Mouse (Mus musculus) myocyte (in vitro differentiated cells): ENCODE data around the gene Msx2. TPM values are rescaled to one million over a fixed set of nuclear protein-coding genes. Genes with fewer than 3 reads are reported as not detected.

Source experiments
- H3K27me3 ChIP-seq: one replicate; pipeline ENCODE4 v1.6.1; 2011; ENCODE audit not compliant: control insufficient read depth, insufficient read depth, insufficient read length
- H3K36me3 ChIP-seq: one replicate; pipeline ENCODE4 v1.6.1; 2011; ENCODE audit not compliant: control insufficient read depth, insufficient read depth
- H3K4me2 ChIP-seq: one replicate; pipeline ENCODE4 v1.6.1; 2011; ENCODE audit warnings: low read depth, control low read depth
- H3K4me3 ChIP-seq: one replicate; pipeline ENCODE4 v1.5.1; 2011; ENCODE audit warnings: mild to moderate bottlenecking, control low read depth, moderate library complexity
- H3K79me2 ChIP-seq: one replicate; pipeline ENCODE4 v1.6.1; 2011; ENCODE audit not compliant: control insufficient read depth, insufficient read depth
- H3ac ChIP-seq: one replicate; pipeline ENCODE4 v1.6.1; 2011; ENCODE audit not compliant: control insufficient read depth, insufficient read length
- CEBPB ChIP-seq: IDR thresholded peaks from 2 replicates; pipeline ENCODE4 v1.6.1; 2011; ENCODE audit warnings: mild to moderate bottlenecking, moderate library complexity; ENCODE audit not compliant: poor library complexity, insufficient read depth, severe bottlenecking
- E2F4 ChIP-seq: IDR thresholded peaks from one replicate; pipeline ENCODE4 v1.6.1; 2011; ENCODE audit warnings: mild to moderate bottlenecking, control low read depth, moderate library complexity; ENCODE audit not compliant: insufficient read depth
- MAX ChIP-seq: IDR thresholded peaks from one replicate; pipeline ENCODE4 v1.6.1; 2011; ENCODE audit warnings: low read depth, mild to moderate bottlenecking, control low read depth
- MYOD1 ChIP-seq, 3 experiments: IDR thresholded peaks; one replicate each; pipeline ENCODE4 v1.6.1; 2011; ENCODE audit warnings: control low read depth in 2 of 3, low read depth in 2 of 3, mild to moderate bottlenecking in 2 of 3, moderate library complexity in 1 of 3; ENCODE audit not compliant: insufficient read length in 2 of 3, control insufficient read depth in 1 of 3
- MYOG ChIP-seq, 3 experiments: IDR thresholded peaks; one replicate each; pipeline ENCODE4 v1.6.1; 2011; ENCODE audit warnings: control low read depth in 2 of 3, low read depth in 2 of 3, mild to moderate bottlenecking in 2 of 3; ENCODE audit not compliant: insufficient read length in 2 of 3, control insufficient read depth in 1 of 3, insufficient read depth in 1 of 3
- POLR2A ChIP-seq: IDR thresholded peaks from one replicate; pipeline ENCODE4 v1.6.1; 2011; ENCODE audit warnings: low read depth, mild to moderate bottlenecking, control low read depth, moderate library complexity; ENCODE audit not compliant: insufficient read length
- POLR2AphosphoS2 ChIP-seq: IDR thresholded peaks from one replicate; pipeline ENCODE4 v1.6.1; 2011; ENCODE audit warnings: low read depth, control low read depth; ENCODE audit not compliant: insufficient read length
- REST ChIP-seq: IDR thresholded peaks from one replicate; pipeline ENCODE4 v1.6.1; 2011; ENCODE audit warnings: mild to moderate bottlenecking, control low read depth, moderate library complexity; ENCODE audit not compliant: insufficient read depth, insufficient read length
- SRF ChIP-seq: IDR thresholded peaks from one replicate; pipeline ENCODE4 v1.6.1; 2011; ENCODE audit warnings: low read depth; ENCODE audit not compliant: control insufficient read depth, insufficient read length
- TCF12 ChIP-seq: IDR thresholded peaks from one replicate; pipeline ENCODE4 v1.6.1; 2011; ENCODE audit warnings: mild to moderate bottlenecking, control low read depth; ENCODE audit not compliant: poor library complexity, insufficient read depth, severe bottlenecking
- TCF3 ChIP-seq: IDR thresholded peaks from one replicate; pipeline ENCODE4 v1.6.1; 2011; ENCODE audit warnings: low read depth, control low read depth; ENCODE audit not compliant: insufficient read length
- USF1 ChIP-seq: IDR thresholded peaks from one replicate; pipeline ENCODE4 v1.6.1; 2011; ENCODE audit warnings: low read depth, mild to moderate bottlenecking, control low read depth, moderate library complexity
- polyA plus RNA-seq: library from polyadenylated mRNA; unstranded; fragments of >200 nt; fragmentation: generic; extraction: Trizol; gene quantifications from one replicate; pipeline ENCODE4 v1.2.1, GENCODE M21; 2012; ENCODE audit warnings: missing spikeins

Msx2 gene
- polyA plus RNA-seq, 1 experiment = 0.04 TPM

DNA sequence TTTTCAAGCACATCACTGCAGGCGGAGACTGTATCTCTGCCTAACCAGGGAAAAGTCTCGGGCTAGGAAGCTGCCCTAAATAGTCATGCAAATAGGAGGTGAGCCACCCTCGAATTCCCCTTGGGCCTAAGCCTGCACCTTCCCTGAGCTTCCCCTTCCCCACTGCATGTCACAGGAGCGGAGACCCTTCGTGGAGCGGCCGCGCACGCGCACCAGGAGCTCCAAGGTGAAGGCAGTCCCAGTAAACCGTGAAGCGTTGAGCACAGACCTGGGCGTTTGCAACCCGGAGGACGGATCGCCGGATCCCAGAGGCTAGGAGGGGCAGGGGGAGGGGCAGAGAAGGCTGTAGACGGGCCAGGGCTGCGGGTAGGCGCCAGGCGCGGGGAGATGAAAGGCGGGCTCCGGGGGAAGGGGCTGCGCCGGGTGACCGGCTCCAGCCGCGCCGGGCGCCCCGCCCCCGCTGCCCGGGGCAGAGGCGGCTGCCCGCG, 2.9 kb upstream of the Msx2 start:
- Histone ChIP-seq H3K4me2 (no peak overlapping the region), H3K4me3 (no peak overlapping the region), H3K79me2 (no peaks in the 10 kb centered on the region), H3K36me3 (no peaks in the 10 kb centered on the region), H3ac (no peak overlapping the region), H3K27me3 (peaks cover 22% of the 10 kb centered on the region)
- TF ChIP-seq REST = no peak
- TF ChIP-seq MYOG (IDR thresholded peaks at IDR 0.05; ENCODE audit: control insufficient read depth in 1 of 3, insufficient read depth in 1 of 3, insufficient read length in 2 of 3, low read depth in 2 of 3) = no peak
- TF ChIP-seq MAX = no peak
- no peak for TF ChIP-seq POLR2A
- TF ChIP-seq MYOD1 (IDR thresholded peaks at IDR 0.05; ENCODE audit: control insufficient read depth in 1 of 3, insufficient read length in 2 of 3, low read depth in 2 of 3) = no peak
- TF ChIP-seq SRF = no peak
- no peak for TF ChIP-seq CEBPB
- TF ChIP-seq USF1 = no peak
- TF ChIP-seq TCF12 = no peak
- no peak for TF ChIP-seq TCF3
- TF ChIP-seq POLR2AphosphoS2 = no peak
- no peak for TF ChIP-seq E2F4

DNA sequence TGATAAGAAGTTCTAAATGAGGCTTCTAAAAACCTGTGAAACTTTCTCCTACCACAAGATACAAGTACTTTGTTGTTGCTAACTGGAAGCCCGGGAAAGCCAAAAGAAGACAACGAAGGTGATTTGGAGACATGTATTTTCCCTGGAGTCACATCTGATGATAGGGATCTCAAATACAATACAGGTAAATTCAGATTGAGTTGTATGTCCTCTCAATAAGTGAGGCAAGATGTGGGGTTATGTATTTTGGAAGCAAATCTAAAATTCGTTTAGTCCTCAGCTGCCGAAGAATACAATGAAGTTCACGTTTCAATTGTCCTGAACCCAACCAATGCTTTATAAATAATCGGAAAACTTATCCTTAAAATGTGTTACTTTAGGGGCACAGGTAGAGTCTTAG, 1.6 kb upstream of the Msx2 start:
- H3ac ChIP-seq = no peak overlapping the region
- no peaks in the 10 kb centered on the region for H3K79me2 ChIP-seq
- no peak overlapping the region for H3K4me3 ChIP-seq
- no peak overlapping the region for H3K4me2 ChIP-seq
- TF ChIP-seq USF1 (no peak), POLR2AphosphoS2 (no peak), CEBPB (no peak), TCF12 (no peak), SRF (no peak), POLR2A (no peak), MYOD1 (IDR thresholded peaks at IDR 0.05; ENCODE audit: control insufficient read depth in 1 of 3, insufficient read length in 2 of 3, low read depth in 2 of 3) (no peak), E2F4 (no peak), MAX (no peak), TCF3 (no peak), REST (no peak), MYOG (IDR thresholded peaks at IDR 0.05; ENCODE audit: control insufficient read depth in 1 of 3, insufficient read depth in 1 of 3, insufficient read length in 2 of 3, low read depth in 2 of 3) (no peak)
- H3K27me3 ChIP-seq = peaks cover 22% of the 10 kb centered on the region
- H3K36me3 ChIP-seq = no peaks in the 10 kb centered on the region

DNA sequence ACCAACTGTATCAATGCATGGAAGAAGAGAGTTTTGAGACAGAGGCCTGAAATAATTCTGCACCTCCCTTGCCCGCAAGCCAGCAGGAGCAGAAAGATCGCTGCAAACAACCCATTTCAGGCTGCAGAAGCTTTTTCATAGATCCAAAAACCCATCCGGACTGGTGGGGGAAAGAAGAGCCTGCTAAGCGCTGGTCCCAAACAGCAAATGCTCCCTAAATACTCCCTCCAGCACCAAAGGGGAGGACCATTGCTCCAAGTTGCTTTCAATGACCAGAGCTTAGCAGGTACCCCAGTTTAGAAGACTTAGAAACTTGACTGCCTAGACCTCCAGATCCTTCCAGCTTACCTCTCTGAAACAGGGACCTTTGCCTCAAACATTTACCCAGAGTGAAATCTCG, 1.1 kb upstream of the Msx2 start:
- H3K4me2 ChIP-seq = no peak overlapping the region
- no peak overlapping the region for H3ac ChIP-seq
- H3K79me2 ChIP-seq = no peaks in the 10 kb centered on the region
- TF ChIP-seq CEBPB (no peak), MYOG (IDR thresholded peaks at IDR 0.05; ENCODE audit: control insufficient read depth in 1 of 3, insufficient read depth in 1 of 3, insufficient read length in 2 of 3, low read depth in 2 of 3) (no peak)
- H3K27me3 ChIP-seq = peaks cover 22% of the 10 kb centered on the region
- H3K4me3 ChIP-seq = no peak overlapping the region
- no peaks in the 10 kb centered on the region for H3K36me3 ChIP-seq

DNA sequence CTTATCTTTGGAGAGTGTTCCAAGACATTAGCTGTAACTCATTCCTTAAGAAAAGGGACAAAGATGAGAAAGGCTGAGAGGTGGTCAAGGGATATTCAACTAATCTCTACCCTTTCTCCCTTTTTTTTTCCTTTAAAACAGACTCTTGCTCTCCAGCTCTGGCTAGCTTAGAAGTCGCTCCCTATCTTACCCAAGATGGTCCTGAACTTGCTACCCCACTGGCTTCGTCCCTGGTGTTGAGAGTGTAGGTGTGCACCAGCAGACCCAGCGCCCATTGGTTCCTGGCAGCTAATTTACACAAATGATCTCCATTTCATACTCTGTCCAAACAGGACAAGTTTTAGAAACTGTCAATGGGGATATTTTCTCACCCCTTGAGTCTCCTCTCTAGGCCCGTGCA, 417 bp upstream of the Msx2 start:
- Histone ChIP-seq H3K36me3 (no peaks in the 10 kb centered on the region), H3ac (no peak overlapping the region), H3K27me3 (peaks cover 22% of the 10 kb centered on the region), H3K4me3 (no peak overlapping the region), H3K79me2 (no peaks in the 10 kb centered on the region), H3K4me2 (no peak overlapping the region)
- no peak for TF ChIP-seq E2F4
- TF ChIP-seq USF1 = no peak
- TF ChIP-seq MYOD1 (IDR thresholded peaks at IDR 0.05; ENCODE audit: control insufficient read depth in 1 of 3, insufficient read length in 2 of 3, low read depth in 2 of 3) = no peak
- no peak for TF ChIP-seq POLR2A
- TF ChIP-seq REST = no peak
- TF ChIP-seq POLR2AphosphoS2 = no peak
- no peak for TF ChIP-seq MYOG (IDR thresholded peaks at IDR 0.05; ENCODE audit: control insufficient read depth in 1 of 3, insufficient read depth in 1 of 3, insufficient read length in 2 of 3, low read depth in 2 of 3)
- no peak for TF ChIP-seq MAX
- TF ChIP-seq TCF3 = no peak
- no peak for TF ChIP-seq SRF
- TF ChIP-seq CEBPB = no peak
- TF ChIP-seq TCF12 = no peak

DNA sequence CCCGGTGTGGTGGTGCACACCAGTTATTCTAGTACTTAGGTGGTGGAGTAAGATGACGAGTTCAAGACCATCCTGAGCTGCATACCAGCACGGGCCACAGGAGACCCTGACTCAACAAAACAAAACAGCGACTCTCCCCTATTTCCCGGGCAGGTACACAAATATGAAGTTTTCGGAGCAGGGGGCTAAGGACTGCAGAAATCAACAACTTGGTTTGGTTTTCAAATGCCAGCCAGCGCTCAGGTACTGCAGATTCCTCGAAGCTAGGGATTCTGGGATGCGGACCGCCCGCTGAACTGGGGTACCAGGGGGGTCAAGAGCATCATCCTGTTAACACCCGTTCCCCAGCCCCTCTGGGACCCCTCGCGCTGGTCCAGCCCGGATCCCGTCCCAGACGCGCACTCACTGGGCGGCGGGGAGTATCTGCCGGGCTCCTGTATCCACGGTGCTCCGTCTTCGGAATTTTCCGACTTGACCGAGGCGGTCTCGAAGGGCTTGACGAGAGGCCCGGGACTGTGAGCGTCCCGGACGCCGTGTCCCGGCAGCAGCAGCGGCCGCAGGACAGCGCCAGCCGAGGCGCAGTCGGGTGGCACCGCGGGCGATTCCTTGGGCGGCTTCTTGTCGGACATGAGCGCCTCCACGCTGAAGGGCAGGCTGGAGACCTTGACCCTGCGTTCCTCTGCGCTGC, 804 bp downstream of the Msx2 start:
- Histone ChIP-seq H3K36me3 (no peaks in the 10 kb centered on the region), H3ac (no peak overlapping the region), H3K79me2 (no peaks in the 10 kb centered on the region), H3K4me2 (no peak overlapping the region), H3K4me3 (no peak overlapping the region), H3K27me3 (peaks cover 22% of the 10 kb centered on the region)
- TF ChIP-seq CEBPB = no peak
